Mouse (Mus musculus): ENCODE results near the gene Mrpl23. TPM values are rescaled to one million over a fixed set of nuclear protein-coding genes. Genes with fewer than 3 reads are reported as not detected.
A peak's percentile ranks its signal among the peaks of the same experiment; 100 is the strongest.

The Mrpl23 gene
- polyA plus RNA-seq, 1 experiment, result 8.1 TPM

GRCm38 (mm10) chr7:142517531-142517930 is 15.0 kb upstream of the Mrpl23 start:
- Histone ChIP-seq H3K4me3 (ENCODE audit: extremely low read depth, insufficient read depth, insufficient read length) (no peak overlapping the region), H3K27ac (ENCODE audit: insufficient read depth, low read length) (no peak overlapping the region), H3K36me3 (ENCODE audit: control insufficient read depth, insufficient read depth, low read length) (no peaks in the 10 kb centered on the region), H3K27me3 (ENCODE audit: control insufficient read depth, insufficient read depth, low read length) (no peaks in the 10 kb centered on the region), H3K4me1 (ENCODE audit: control insufficient read depth, insufficient read depth, insufficient read length) (no peaks in the 10 kb centered on the region)
- no peak for TF ChIP-seq CTCF (IDR thresholded peaks at IDR 0.05; ENCODE audit: extremely low read depth, insufficient read depth, insufficient read length, insufficient replicate concordance)
- TF ChIP-seq POLR2A (IDR thresholded peaks at IDR 0.05; ENCODE audit: low read depth, low read length), result no peak
- 73% methylated on average over 3 of the region's 3 CpGs for WGBS
- no peak for DNase-seq (ENCODE audit: low read depth in 1 of 2, low spot score in 2 of 2)

GRCm38 (mm10) chr7:142520331-142520730 is 12.2 kb upstream of the Mrpl23 start:
- WGBS, result 88% methylated on average over 4 of the region's 4 CpGs
- TF ChIP-seq CTCF (IDR thresholded peaks at IDR 0.05; ENCODE audit: extremely low read depth, insufficient read depth, insufficient read length, insufficient replicate concordance) (no peak), POLR2A (IDR thresholded peaks at IDR 0.05; ENCODE audit: low read depth, low read length) (no peak)

GRCm38 (mm10) chr7:142522352-142522751 is 10.1 kb upstream of the Mrpl23 start:
- 60% methylated on average over 4 of the region's 4 CpGs for WGBS
- no peak for DNase-seq (ENCODE audit: low read depth in 1 of 2, low spot score in 2 of 2)

More at GRCm38 (mm10) chr7:142520331-142520730, 12.2 kb upstream of the Mrpl23 start:
- Histone ChIP-seq H3K27ac (ENCODE audit: insufficient read depth, low read length) (no peak overlapping the region), H3K4me3 (ENCODE audit: extremely low read depth, insufficient read depth, insufficient read length) (no peak overlapping the region), H3K36me3 (ENCODE audit: control insufficient read depth, insufficient read depth, low read length) (no peaks in the 10 kb centered on the region), H3K4me1 (ENCODE audit: control insufficient read depth, insufficient read depth, insufficient read length) (no peaks in the 10 kb centered on the region; the same call in 1 of the 2 replicates), H3K27me3 (ENCODE audit: control insufficient read depth, insufficient read depth, low read length) (no peaks in the 10 kb centered on the region)
- no peak for DNase-seq (ENCODE audit: low read depth in 1 of 2, low spot score in 2 of 2)

GRCm38 (mm10) chr7:142523200-142523990 is 9.1 kb upstream of the Mrpl23 start:
- Histone ChIP-seq H3K36me3 (ENCODE audit: control insufficient read depth, insufficient read depth, low read length) (no peaks in the 10 kb centered on the region), H3K27ac (ENCODE audit: insufficient read depth, low read length) (no peak overlapping the region), H3K27me3 (ENCODE audit: control insufficient read depth, insufficient read depth, low read length) (no peaks in the 10 kb centered on the region), H3K4me3 (ENCODE audit: extremely low read depth, insufficient read depth, insufficient read length) (no peak overlapping the region), H3K4me1 (ENCODE audit: control insufficient read depth, insufficient read depth, insufficient read length) (no peaks in the 10 kb centered on the region; the same call in 1 of the 2 replicates)
- DNase-seq (ENCODE audit: low read depth in 1 of 2, low spot score in 2 of 2), result no peak
- WGBS, result 73% methylated on average over 17 of the region's 17 CpGs
- TF ChIP-seq CTCF (IDR thresholded peaks at IDR 0.05; ENCODE audit: extremely low read depth, insufficient read depth, insufficient read length, insufficient replicate concordance) (no peak), POLR2A (IDR thresholded peaks at IDR 0.05; ENCODE audit: low read depth, low read length) (no peak)

More at GRCm38 (mm10) chr7:142522352-142522751, 10.1 kb upstream of the Mrpl23 start:
- Histone ChIP-seq H3K36me3 (ENCODE audit: control insufficient read depth, insufficient read depth, low read length) (no peaks in the 10 kb centered on the region), H3K27me3 (ENCODE audit: control insufficient read depth, insufficient read depth, low read length) (no peaks in the 10 kb centered on the region), H3K4me3 (ENCODE audit: extremely low read depth, insufficient read depth, insufficient read length) (no peak overlapping the region), H3K4me1 (ENCODE audit: control insufficient read depth, insufficient read depth, insufficient read length) (no peaks in the 10 kb centered on the region; the same call in 1 of the 2 replicates), H3K27ac (ENCODE audit: insufficient read depth, low read length) (no peak overlapping the region)
- TF ChIP-seq POLR2A (IDR thresholded peaks at IDR 0.05; ENCODE audit: low read depth, low read length) (no peak), CTCF (IDR thresholded peaks at IDR 0.05; ENCODE audit: extremely low read depth, insufficient read depth, insufficient read length, insufficient replicate concordance) (peak; percentile 15; the same call in 1 of the 2 replicates)

GRCm38 (mm10) chr7:142525342-142526178 is 6.9 kb upstream of the Mrpl23 start:
- WGBS, result 71% methylated on average over 13 of the region's 13 CpGs
- no peaks in the 10 kb centered on the region for H3K27me3 ChIP-seq (ENCODE audit: control insufficient read depth, insufficient read depth, low read length)
- no peaks in the 10 kb centered on the region; the same call in 1 of the 2 replicates for H3K4me1 ChIP-seq (ENCODE audit: control insufficient read depth, insufficient read depth, insufficient read length)
- H3K4me3 ChIP-seq (ENCODE audit: extremely low read depth, insufficient read depth, insufficient read length), result no peak overlapping the region
- no peak for DNase-seq (ENCODE audit: low read depth in 1 of 2, low spot score in 2 of 2)
- no peak overlapping the region for H3K27ac ChIP-seq (ENCODE audit: insufficient read depth, low read length)
- H3K36me3 ChIP-seq (ENCODE audit: control insufficient read depth, insufficient read depth, low read length), result no peaks in the 10 kb centered on the region
- TF ChIP-seq CTCF (IDR thresholded peaks at IDR 0.05; ENCODE audit: extremely low read depth, insufficient read depth, insufficient read length, insufficient replicate concordance), result no peak
- TF ChIP-seq POLR2A (IDR thresholded peaks at IDR 0.05; ENCODE audit: low read depth, low read length), result no peak

GRCm38 (mm10) chr7:142529350-142529749 is 3.1 kb upstream of the Mrpl23 start:
- 89% methylated on average over 10 of the region's 10 CpGs for WGBS
- TF ChIP-seq POLR2A (IDR thresholded peaks at IDR 0.05; ENCODE audit: low read depth, low read length) (no peak), CTCF (IDR thresholded peaks at IDR 0.05; ENCODE audit: extremely low read depth, insufficient read depth, insufficient read length, insufficient replicate concordance) (no peak)

More at GRCm38 (mm10) chr7:142529350-142529749, 3.1 kb upstream of the Mrpl23 start:
- no peak overlapping the region for H3K27ac ChIP-seq (ENCODE audit: insufficient read depth, low read length)
- peaks cover 8% of the 10 kb centered on the region; the same call in 1 of the 2 replicates for H3K4me1 ChIP-seq (ENCODE audit: control insufficient read depth, insufficient read depth, insufficient read length)
- no peak for DNase-seq (ENCODE audit: low read depth in 1 of 2, low spot score in 2 of 2)
- no peaks in the 10 kb centered on the region for H3K27me3 ChIP-seq (ENCODE audit: control insufficient read depth, insufficient read depth, low read length)
- H3K36me3 ChIP-seq (ENCODE audit: control insufficient read depth, insufficient read depth, low read length), result no peaks in the 10 kb centered on the region
- no peak overlapping the region for H3K4me3 ChIP-seq (ENCODE audit: extremely low read depth, insufficient read depth, insufficient read length)

Measured in spleen, adult 2 months (tissue).